Mouse (Mus musculus) bone marrow, adult 2 months (tissue): ENCODE data around the gene Rhot2. TPM values are rescaled to one million over a fixed set of nuclear protein-coding genes. Genes with fewer than 3 reads are reported as not detected.
A peak's percentile ranks its signal among the peaks of the same experiment; 100 is the strongest.

Source experiments
- H3K27ac ChIP-seq: fragments of 200-500 bp; 2 replicates; pipeline ENCODE4 v1.5.1; 2012; ENCODE audit warnings: low read depth, mild to moderate bottlenecking, control low read depth, inconsistent platforms, low read length; ENCODE audit not compliant: control insufficient read depth, poor library complexity, insufficient read depth
- H3K4me1 ChIP-seq: fragments of 200-500 bp; 2 replicates; pipeline ENCODE4 v1.6.1; 2011; ENCODE audit warnings: low read length; ENCODE audit not compliant: control insufficient read depth, insufficient read depth
- H3K4me3 ChIP-seq: fragments of 200-500 bp; replicated peaks from 2 replicates; pipeline ENCODE3; 2011; ENCODE audit warnings: mild to moderate bottlenecking, low read depth, low read length, control low read depth; ENCODE audit not compliant: control insufficient read depth
- CTCF ChIP-seq: fragments of 200-500 bp; IDR thresholded peaks from 2 replicates; pipeline ENCODE4 v1.5.1; 2011; ENCODE audit warnings: low read length, control low read depth; ENCODE audit not compliant: control insufficient read depth, insufficient read depth
- POLR2A ChIP-seq: fragments of 200-500 bp; IDR thresholded peaks from 2 replicates; pipeline ENCODE4 v1.6.1; 2011; ENCODE audit warnings: low read depth, mild to moderate bottlenecking, control low read depth, low read length, borderline replicate concordance; ENCODE audit not compliant: control insufficient read depth
- WGBS: fragments of 180-500 bp; shearing (Covaris S2); methylation state at CpG from one replicate; pipeline ENCODE4 v1.1.7; 2018; 5-methylcytosine and 5-hydroxymethylcytosine counted together
- polyA plus RNA-seq: library from polyadenylated mRNA; stranded (reverse); fragments of >200 nt; gene quantifications from 2 replicates; pipeline ENCODE4 v1.2.4, GENCODE M21; 2011; ENCODE audit warnings: low replicate concordance; ENCODE audit not compliant: missing spikeins, insufficient read depth, insufficient read length

Rhot2 gene
- polyA plus RNA-seq, 1 experiment = 50.5 TPM

- peaks cover 8% of the 10 kb centered on the region for H3K4me1 ChIP-seq
- 0 out of 2 replicates have a peak within 1 kb of the TSS, but pooled peaks have one; percentile 18 for H3K27ac ChIP-seq
- TF ChIP-seq CTCF (no peak), POLR2A (no peak)
- H3K4me3 ChIP-seq = peak within 1 kb of the TSS; percentile 89
- 0% methylated on average over 18 of the region's 18 CpGs for WGBS
These were observed 21.2 kb downstream of the Rhot2 start, which contains the start of gene Wdr24 for GRCm38 (mm10) chr17:25823452-25823851. Wdr24 (plus strand) TSS chr17:25823627.

GRCm38 (mm10) chr17:25818851-25819780 is 25.5 kb downstream of the Rhot2 start:
- Histone ChIP-seq H3K4me1 (peaks cover 3% of the 10 kb centered on the region), H3K27ac (no peak overlapping the region), H3K4me3 (no peak overlapping the region)
- 8% methylated on average over 46 of the region's 46 CpGs for WGBS
- TF ChIP-seq POLR2A = no peak
- no peak for TF ChIP-seq CTCF

GRCm38 (mm10) chr17:25817662-25818061 is 27.0 kb downstream of the Rhot2 start:
- Histone ChIP-seq H3K4me1 (no peaks in the 10 kb centered on the region), H3K27ac (no peak overlapping the region), H3K4me3 (no peak overlapping the region)
- 68% methylated on average over 11 of the region's 11 CpGs for WGBS
- TF ChIP-seq CTCF = no peak
- TF ChIP-seq POLR2A = no peak

- no peak overlapping the region for H3K27ac ChIP-seq
- H3K4me3 ChIP-seq = no peak overlapping the region
- TF ChIP-seq CTCF = peak; percentile 46; the same call in 1 of the 2 replicates
- no peak for TF ChIP-seq POLR2A
- H3K4me1 ChIP-seq = no peaks in the 10 kb centered on the region
- WGBS = 2% methylated on average over 20 of the region's 20 CpGs
These were observed 31.2 kb downstream of the Rhot2 start for GRCm38 (mm10) chr17:25813471-25813870.

GRCm38 (mm10) chr17:25810890-25811289 is 33.8 kb downstream of the Rhot2 start:
- Histone ChIP-seq H3K27ac (no peak overlapping the region), H3K4me1 (no peaks in the 10 kb centered on the region), H3K4me3 (no peak overlapping the region)
- 63% methylated on average over 4 of the region's 4 CpGs for WGBS
- TF ChIP-seq CTCF (no peak), POLR2A (no peak)

GRCm38 (mm10) chr17:25809606-25810340 is 34.9 kb downstream of the Rhot2 start:
- 14% methylated on average over 25 of the region's 25 CpGs for WGBS
- Histone ChIP-seq H3K4me1 (no peaks in the 10 kb centered on the region), H3K4me3 (no peak overlapping the region), H3K27ac (no peak overlapping the region)
- TF ChIP-seq POLR2A (no peak), CTCF (no peak)

- Histone ChIP-seq H3K4me1 (no peaks in the 10 kb centered on the region), H3K27ac (no peak within 1 kb of the TSS), H3K4me3 (no peak within 1 kb of the TSS)
- no peak for TF ChIP-seq CTCF
- no peak for TF ChIP-seq POLR2A
- under 1% methylated on average over 97 of the region's 100 CpGs for WGBS
These were observed 35.7 kb downstream of the Rhot2 start, which contains the start of gene Fbxl16 for GRCm38 (mm10) chr17:25808789-25809605. Fbxl16 (plus strand) TSS chr17:25809085.
